Mouse (Mus musculus) ES-CJ7 (cell line): ENCODE data around the gene Pdzrn4.

ENCODE experiments used
- DNase-seq: peaks from one replicate; pipeline ENCODE4 v3.0.0; 2011; ENCODE audit warnings: low read depth, low spot score

Gene Pdzrn4

GRCm38 (mm10) chr15:92587431-92587830 lies 190.8 kb downstream of the Pdzrn4 start:
- peak; percentile 2 for DNase-seq

GRCm38 (mm10) chr15:92594721-92595120 lies 198.0 kb downstream of the Pdzrn4 start:
- DNase-seq = no peak

GRCm38 (mm10) chr15:92597011-92597780 lies 200.5 kb downstream of the Pdzrn4 start:
- peak; percentile 12 for DNase-seq

- DNase-seq = peak; percentile 11
These were observed 202.0 kb downstream of the Pdzrn4 start for GRCm38 (mm10) chr15:92598380-92599295.

GRCm38 (mm10) chr15:92599381-92599780 lies 202.7 kb downstream of the Pdzrn4 start:
- DNase-seq = no peak

- DNase-seq = no peak
These were observed 214.2 kb downstream of the Pdzrn4 start for GRCm38 (mm10) chr15:92610866-92611265.

GRCm38 (mm10) chr15:92612386-92612785 lies 215.7 kb downstream of the Pdzrn4 start:
- DNase-seq = no peak

GRCm38 (mm10) chr15:92613228-92613627 lies 216.5 kb downstream of the Pdzrn4 start:
- DNase-seq = no peak

- DNase-seq = no peak
These were observed 225.1 kb downstream of the Pdzrn4 start for GRCm38 (mm10) chr15:92621731-92622234.

GRCm38 (mm10) chr15:92622323-92622722 lies 225.6 kb downstream of the Pdzrn4 start:
- DNase-seq = no peak

- no peak for DNase-seq
These were observed 232.5 kb downstream of the Pdzrn4 start for GRCm38 (mm10) chr15:92629172-92629571.

- DNase-seq = no peak
These were observed 237.4 kb downstream of the Pdzrn4 start for GRCm38 (mm10) chr15:92634044-92634610.

- DNase-seq = no peak
These were observed 243.8 kb downstream of the Pdzrn4 start for GRCm38 (mm10) chr15:92640212-92641082.

GRCm38 (mm10) chr15:92671279-92672051 lies 274.8 kb downstream of the Pdzrn4 start:
- no peak for DNase-seq

- DNase-seq = no peak
These were observed 279.4 kb downstream of the Pdzrn4 start for GRCm38 (mm10) chr15:92676096-92676495.

GRCm38 (mm10) chr15:92678377-92678776 lies 281.7 kb downstream of the Pdzrn4 start:
- no peak for DNase-seq

- DNase-seq = no peak
These were observed 282.9 kb downstream of the Pdzrn4 start for GRCm38 (mm10) chr15:92679541-92679940.

GRCm38 (mm10) chr15:92696276-92696956 lies 299.7 kb downstream of the Pdzrn4 start:
- DNase-seq = no peak

GRCm38 (mm10) chr15:92704146-92704545 lies 307.5 kb downstream of the Pdzrn4 start:
- no peak for DNase-seq

- no peak for DNase-seq
These were observed 342.0 kb downstream of the Pdzrn4 start for GRCm38 (mm10) chr15:92738676-92739075.
